Mouse (Mus musculus) erythroblast, embryonic 14.5 days (primary cell): ENCODE measurements around the gene Tmem212.

ENCODE experiments used
- GATA1 ChIP-seq: IDR thresholded peaks from 2 replicates; pipeline ENCODE4 v1.6.1; 2012; ENCODE audit warnings: low read length, inconsistent platforms, mixed read lengths
- TAL1 ChIP-seq: IDR thresholded peaks from 3 replicates; pipeline ENCODE4 v1.6.1; 2012; ENCODE audit warnings: low read length, inconsistent platforms, mixed read lengths

DNA sequence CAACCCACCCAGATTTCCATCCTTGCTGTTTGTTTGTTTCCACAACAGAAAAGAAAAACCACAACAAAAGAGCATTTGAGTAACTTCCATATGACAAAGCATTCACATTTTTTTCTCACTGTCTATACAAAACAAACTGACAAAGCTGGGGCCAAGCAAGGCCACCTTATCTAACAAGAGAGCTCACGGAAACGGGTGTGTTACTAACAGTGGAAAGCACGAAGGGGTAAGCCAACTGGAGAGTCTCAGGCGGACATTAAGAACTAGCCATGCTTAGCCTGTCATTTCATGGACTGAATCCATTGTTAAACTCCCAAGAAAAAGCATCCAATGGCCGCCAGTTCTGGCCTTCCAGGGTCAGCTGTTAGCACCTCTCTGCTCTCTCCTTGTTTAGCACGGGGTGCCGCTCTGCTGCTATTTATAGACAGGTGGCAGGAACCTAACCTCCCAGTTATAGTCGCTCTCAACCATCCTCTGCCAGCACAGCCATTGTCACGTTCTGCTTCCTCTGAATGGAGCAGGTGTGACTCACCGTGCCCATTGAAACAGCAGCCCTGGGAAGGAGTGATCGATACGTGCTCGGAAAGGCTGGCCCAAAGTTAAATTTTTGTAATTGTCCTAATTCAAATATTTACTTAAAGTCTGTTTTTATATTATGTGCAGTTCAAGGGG, 8.6 kb upstream of the Tmem212 start:
- TF ChIP-seq GATA1 (no peak), TAL1 (no peak)
